Mouse (Mus musculus) lung, embryonic 14.5 days (tissue): Measurements from ENCODE around the gene Dusp5. TPM values are rescaled to one million over a fixed set of nuclear protein-coding genes. Genes with fewer than 3 reads are reported as not detected.

ENCODE experiments used
- ATAC-seq: fragments of 200-750 bp; cut with Nextera tagmentation; 2 replicates; pipeline ENCODE4 v1.8.0; 2017; ENCODE audit warnings: mild to moderate bottlenecking, moderate TSS enrichment, moderate library complexity; ENCODE audit not compliant: insufficient read depth
- DNase-seq: peaks from one replicate; pipeline ENCODE4 v3.0.0-alpha.2; 2015
- H3K27ac ChIP-seq: fragments of 300-500 bp; sonication (generic); 2 replicates; pipeline ENCODE4 v1.5.1; 2014; ENCODE audit warnings: low read depth, mild to moderate bottlenecking, moderate library complexity
- H3K27me3 ChIP-seq: fragments of 300-500 bp; sonication (generic); 2 replicates; pipeline ENCODE4 v1.6.1; 2014; ENCODE audit warnings: low read length, control low read depth; ENCODE audit not compliant: insufficient read depth
- H3K36me3 ChIP-seq: fragments of 300-500 bp; sonication (generic); 2 replicates; pipeline ENCODE4 v1.6.1; 2014; ENCODE audit warnings: control low read depth; ENCODE audit not compliant: insufficient read depth
- H3K4me1 ChIP-seq: fragments of 300-500 bp; sonication (generic); 2 replicates; pipeline ENCODE4 v1.6.1; 2014; ENCODE audit warnings: antibody characterized with exemption, control low read depth; ENCODE audit not compliant: insufficient read depth
- H3K4me2 ChIP-seq: fragments of 300-500 bp; sonication (generic); 2 replicates; pipeline ENCODE4 v1.6.1; 2014; ENCODE audit warnings: mild to moderate bottlenecking
- H3K4me3 ChIP-seq: fragments of 300-500 bp; sonication (generic); 2 replicates; pipeline ENCODE4 v1.5.1; 2014; ENCODE audit warnings: low read depth, low read length
- H3K9ac ChIP-seq: fragments of 300-500 bp; sonication (generic); 2 replicates; pipeline ENCODE4 v1.6.1; 2014
- H3K9me3 ChIP-seq: fragments of 300-500 bp; sonication (generic); 2 replicates; pipeline ENCODE4 v1.6.1; 2016; ENCODE audit warnings: low read depth, low read length, control low read depth
- CTCF ChIP-seq: IDR thresholded peaks from 2 replicates; pipeline ENCODE4 v1.5.1; 2016; ENCODE audit warnings: antibody characterized with exemption, low read depth
- WGBS: fragments of 180-500 bp; shearing (Covaris S2); extraction: QIAGEN DNeasy Blood & Tissue Kit; methylation state at CpG from one replicate; pipeline ENCODE4 v1.1.7; 2014; 5-methylcytosine and 5-hydroxymethylcytosine counted together
- polyA plus RNA-seq: library from polyadenylated mRNA; unstranded; fragments of >200 nt; fragmentation: Nextera tagmentation; extraction: Ambion mirVana; gene quantifications from 2 replicates; pipeline ENCODE4 v1.2.1, GENCODE M21; 2014

Gene Dusp5
- polyA plus RNA-seq, 1 experiment from 2014 or later: 7.3 TPM

DNA sequence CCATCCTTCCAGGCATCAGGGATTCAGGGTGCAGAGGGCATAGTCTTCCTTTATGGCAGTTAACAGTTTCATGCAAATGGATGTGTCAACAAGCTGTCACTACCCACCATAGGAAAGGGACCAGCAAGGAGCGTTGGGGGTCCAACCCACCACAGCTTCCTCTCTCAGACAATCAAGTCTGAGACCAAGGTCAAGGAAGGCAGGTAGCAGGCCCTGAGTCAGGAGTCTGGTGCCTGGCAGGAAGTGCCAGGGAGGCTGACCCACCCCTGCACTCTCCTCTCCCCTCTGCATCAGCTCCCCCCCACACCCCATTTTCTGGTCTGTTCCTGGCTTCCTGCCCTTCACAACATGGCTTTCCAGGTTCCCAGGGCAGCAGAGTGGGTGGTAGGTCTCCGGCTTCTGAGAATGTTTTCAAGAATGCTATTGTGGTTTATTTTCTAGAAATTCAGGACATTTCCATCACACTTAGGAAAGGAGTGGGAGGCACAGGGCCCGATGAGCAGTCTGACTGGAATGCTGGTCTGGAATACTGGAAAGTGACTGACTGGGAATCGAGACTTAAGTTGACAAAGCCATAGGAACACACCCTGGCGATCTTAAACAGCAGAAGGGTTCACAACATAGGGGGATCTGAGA, 26.2 kb downstream of the Dusp5 start:
- H3K27ac ChIP-seq: no peak overlapping the region
- H3K4me3 ChIP-seq: no peak overlapping the region
- DNase-seq: no peak
- no peak for TF ChIP-seq CTCF
- H3K27me3 ChIP-seq: no peaks in the 10 kb centered on the region
- H3K36me3 ChIP-seq: no peaks in the 10 kb centered on the region
- no peak overlapping the region for H3K4me2 ChIP-seq
- no peaks in the 10 kb centered on the region for H3K4me1 ChIP-seq
- H3K9ac ChIP-seq: no peak overlapping the region
- whole genome bisulfite sequencing: 65% methylated on average over 5 of the region's 5 CpGs
- no peaks in the 10 kb centered on the region for H3K9me3 ChIP-seq
- no peak for ATAC-seq

DNA sequence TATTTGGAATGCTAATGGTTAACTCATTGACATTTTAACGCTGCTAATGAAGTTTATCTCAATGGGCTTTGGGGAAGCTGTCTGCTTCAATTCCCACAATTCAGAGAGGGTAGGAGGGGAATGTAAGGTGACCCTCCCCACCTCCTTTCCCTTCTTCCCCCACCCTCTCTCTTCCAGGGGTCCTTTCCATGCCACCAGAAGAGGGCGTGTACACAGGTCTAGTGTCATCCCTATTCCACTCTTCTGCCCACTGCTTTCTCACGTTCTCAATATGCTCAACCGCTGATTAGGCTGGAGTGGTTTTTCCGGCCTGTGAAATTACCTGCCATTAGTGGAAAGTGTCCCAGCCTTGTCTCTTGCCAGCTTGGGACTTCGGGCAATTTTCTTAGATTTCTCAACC, 27.9 kb downstream of the Dusp5 start:
- no peaks in the 10 kb centered on the region for H3K4me1 ChIP-seq
- no peak for DNase-seq
- H3K27ac ChIP-seq: no peak overlapping the region
- peak; percentile 23; the same call in 1 of the 2 replicates for TF ChIP-seq CTCF
- no peaks in the 10 kb centered on the region for H3K27me3 ChIP-seq
- no peak for ATAC-seq
- no peaks in the 10 kb centered on the region for H3K9me3 ChIP-seq
- H3K9ac ChIP-seq: no peak overlapping the region
- 23% methylated on average over 6 of the region's 6 CpGs for WGBS
- no peak overlapping the region; the same call in 1 of the 2 replicates for H3K4me3 ChIP-seq
- H3K36me3 ChIP-seq: no peaks in the 10 kb centered on the region
- peak overlapping the region; percentile 50 for H3K4me2 ChIP-seq

DNA sequence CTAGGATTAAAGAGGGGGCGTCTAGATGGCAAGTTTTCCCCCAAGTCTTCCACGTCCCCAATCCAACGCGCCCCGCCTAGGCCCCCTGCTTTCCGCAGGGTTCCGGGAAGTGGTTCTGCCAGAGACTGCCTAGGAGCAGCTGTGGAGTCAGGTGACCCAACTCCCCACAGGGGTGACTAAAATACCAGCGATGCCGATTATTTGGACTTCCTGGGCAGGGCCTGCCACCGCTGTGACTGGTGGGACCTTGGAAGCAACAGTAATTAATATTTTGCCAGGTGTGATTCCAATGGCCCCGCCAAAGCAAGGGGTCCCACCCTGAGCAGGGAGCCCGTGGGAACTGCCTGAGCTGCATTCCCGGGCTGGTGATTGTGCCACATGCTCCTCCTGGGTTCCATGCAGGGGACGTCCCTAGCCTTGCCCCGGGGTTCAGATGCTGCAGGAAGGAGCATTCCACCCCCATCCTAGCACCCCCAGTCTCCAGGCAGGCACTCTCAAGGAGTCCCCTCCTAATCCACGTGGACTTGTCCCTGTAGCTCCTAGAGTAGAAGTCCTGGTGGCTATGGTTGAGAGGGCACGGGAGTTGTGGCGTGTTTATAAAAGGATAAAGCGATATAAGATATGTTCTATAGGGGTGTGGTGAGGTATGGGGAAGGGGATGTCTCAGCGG, 28.5 kb downstream of the Dusp5 start:
- Histone ChIP-seq H3K36me3 (no peaks in the 10 kb centered on the region), H3K4me3 (peak overlapping the region; percentile 9; the same call in 1 of the 2 replicates), H3K4me1 (no peaks in the 10 kb centered on the region), H3K9ac (no peak overlapping the region), H3K9me3 (no peaks in the 10 kb centered on the region), H3K27me3 (no peaks in the 10 kb centered on the region), H3K4me2 (peak overlapping the region; percentile 50), H3K27ac (no peak overlapping the region)
- no peak for ATAC-seq
- DNase-seq: no peak
- 26% methylated on average over 20 of the region's 20 CpGs for WGBS
- no peak for TF ChIP-seq CTCF

DNA sequence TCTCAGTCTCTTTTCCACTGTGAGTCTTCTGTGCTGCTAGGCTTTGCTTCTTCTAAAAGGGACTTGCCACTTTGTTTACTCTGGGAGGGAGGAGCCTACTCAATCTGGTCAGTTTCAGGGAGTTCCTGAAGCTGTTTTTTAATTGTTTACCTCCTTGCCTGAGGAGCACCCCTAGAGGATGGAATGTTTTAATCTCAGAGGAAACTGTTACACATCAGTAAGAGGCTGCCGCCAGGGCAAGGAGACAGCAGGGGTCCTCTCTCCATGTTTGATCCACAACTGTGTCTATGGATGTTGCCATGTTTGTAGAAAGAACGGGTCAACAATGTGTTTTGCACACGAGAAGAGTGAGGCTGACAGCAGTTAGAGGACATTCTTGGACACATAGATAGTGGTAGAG, 31.5 kb downstream of the Dusp5 start:
- Histone ChIP-seq H3K9me3 (no peaks in the 10 kb centered on the region), H3K27me3 (no peaks in the 10 kb centered on the region), H3K4me1 (no peaks in the 10 kb centered on the region), H3K27ac (no peak overlapping the region), H3K36me3 (no peaks in the 10 kb centered on the region), H3K4me3 (no peak overlapping the region), H3K4me2 (no peak overlapping the region), H3K9ac (no peak overlapping the region)
- 82% methylated on average over 3 of the region's 3 CpGs for WGBS
- ATAC-seq (no peak), DNase-seq (no peak)
- TF ChIP-seq CTCF: no peak

DNA sequence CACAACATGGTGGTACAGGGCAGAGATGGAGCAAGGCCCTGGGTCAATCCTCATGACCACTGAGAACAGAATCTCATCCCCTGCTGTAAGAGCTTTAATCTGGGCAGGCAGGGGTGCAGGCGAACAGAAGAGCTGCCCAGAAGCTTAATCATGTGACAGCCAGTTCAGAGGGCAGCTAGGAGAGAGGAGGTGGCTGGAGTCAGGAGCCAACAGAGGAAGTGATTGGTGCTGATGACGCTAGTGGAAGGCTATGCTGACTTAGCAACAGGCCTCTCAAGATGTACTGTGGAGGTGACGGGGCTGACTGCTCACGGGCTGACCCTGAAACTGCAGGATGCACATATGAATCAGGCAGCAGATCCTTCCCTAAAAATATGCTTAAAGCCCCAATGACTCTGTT, 35.3 kb downstream of the Dusp5 start:
- Histone ChIP-seq H3K27ac (no peak overlapping the region), H3K9ac (no peak overlapping the region), H3K4me3 (no peak overlapping the region), H3K36me3 (no peaks in the 10 kb centered on the region), H3K4me2 (no peak overlapping the region), H3K4me1 (no peaks in the 10 kb centered on the region), H3K9me3 (no peaks in the 10 kb centered on the region), H3K27me3 (no peaks in the 10 kb centered on the region)
- ATAC-seq (no peak), DNase-seq (no peak)
- no peak for TF ChIP-seq CTCF
- WGBS: 24% methylated on average over 4 of the region's 4 CpGs

DNA sequence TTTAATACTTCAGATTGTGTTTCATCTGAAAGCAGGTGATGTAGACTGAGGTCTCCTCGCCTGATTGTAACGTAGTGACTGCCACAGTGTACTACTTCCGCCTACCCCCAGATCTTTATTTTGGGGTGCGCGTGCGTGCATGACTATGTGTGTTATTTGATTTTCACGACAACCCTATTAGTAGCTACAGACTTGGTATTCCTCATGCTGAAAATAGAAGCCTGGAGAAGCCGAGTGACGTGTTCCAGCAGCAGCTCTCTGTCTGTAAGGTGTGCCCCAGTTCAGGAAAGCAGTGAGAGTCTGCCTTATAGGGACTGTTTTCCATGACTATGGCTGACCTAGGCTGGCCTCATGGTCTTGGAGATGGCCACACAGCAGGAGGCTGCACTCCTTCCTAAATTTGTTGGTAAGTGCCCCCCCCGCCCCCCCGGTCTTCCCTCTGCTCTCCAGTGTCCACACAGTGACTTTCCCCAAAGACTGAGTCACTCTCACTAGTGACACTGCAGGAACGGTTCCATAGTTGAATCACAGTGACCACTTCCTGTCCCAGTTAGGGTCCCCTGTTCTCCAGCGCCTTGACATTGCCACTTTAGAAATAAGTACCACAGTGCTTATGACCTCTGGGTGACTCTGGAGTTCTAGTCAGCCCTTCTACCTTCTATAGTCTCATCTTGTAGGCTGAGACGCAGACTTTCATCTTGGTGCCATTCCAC, 36.8 kb downstream of the Dusp5 start:
- no peak for TF ChIP-seq CTCF
- DNase-seq (no peak), ATAC-seq (no peak)
- no peaks in the 10 kb centered on the region for H3K36me3 ChIP-seq
- H3K4me1 ChIP-seq: no peaks in the 10 kb centered on the region
- H3K27ac ChIP-seq: no peak overlapping the region
- H3K9me3 ChIP-seq: no peaks in the 10 kb centered on the region
- 89% methylated on average over 14 of the region's 14 CpGs for WGBS
- H3K4me3 ChIP-seq: no peak overlapping the region
- no peaks in the 10 kb centered on the region for H3K27me3 ChIP-seq
- no peak overlapping the region for H3K4me2 ChIP-seq
- no peak overlapping the region for H3K9ac ChIP-seq

DNA sequence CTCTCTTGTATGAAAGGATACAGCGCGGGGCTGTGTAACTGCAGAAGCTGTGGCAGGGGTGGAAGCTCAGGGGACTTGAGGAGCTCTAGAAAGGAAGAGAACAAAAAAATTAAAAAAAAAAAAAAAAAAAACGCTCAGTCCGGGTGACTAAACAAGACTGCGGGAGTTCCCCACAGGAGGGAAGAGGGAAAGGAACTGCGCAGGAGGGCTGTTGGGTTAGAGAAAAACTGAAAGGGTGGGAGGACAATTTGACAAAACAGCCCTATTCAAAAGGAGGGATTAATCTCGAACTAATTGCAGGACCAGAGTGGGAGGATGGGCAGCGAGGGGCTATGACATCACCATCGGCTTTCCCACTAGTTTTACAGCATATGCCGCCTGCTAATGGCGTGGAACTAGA, 39.0 kb downstream of the Dusp5 start:
- no peaks in the 10 kb centered on the region for H3K9me3 ChIP-seq
- H3K4me1 ChIP-seq: no peaks in the 10 kb centered on the region
- no peaks in the 10 kb centered on the region for H3K36me3 ChIP-seq
- no peak overlapping the region for H3K4me2 ChIP-seq
- DNase-seq (no peak), ATAC-seq (no peak)
- no peak overlapping the region for H3K4me3 ChIP-seq
- no peak overlapping the region for H3K9ac ChIP-seq
- WGBS: 50% methylated on average over 11 of the region's 11 CpGs
- H3K27me3 ChIP-seq: no peaks in the 10 kb centered on the region
- no peak for TF ChIP-seq CTCF
- no peak overlapping the region for H3K27ac ChIP-seq
